In the genomic region with DNA sequence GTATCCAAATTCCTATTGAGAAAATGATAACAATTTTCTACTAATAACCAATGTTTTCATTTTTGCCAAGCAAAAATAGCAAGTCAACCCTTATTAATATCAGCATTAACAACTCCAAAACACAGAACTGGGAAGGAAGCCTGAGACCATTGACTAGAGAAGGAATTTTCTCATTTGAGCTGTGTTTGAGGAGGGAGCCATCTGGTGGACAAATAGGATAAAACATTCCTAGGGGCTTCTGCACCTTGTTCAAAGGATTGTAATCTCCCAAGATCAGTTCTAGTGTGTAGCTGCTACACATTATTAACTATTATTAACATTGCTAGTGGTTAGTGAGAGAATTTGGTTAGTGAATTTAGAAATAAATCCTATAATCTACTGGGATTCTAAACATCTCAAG, we compare ENCODE assay signal across 7 mouse cellular contexts. TPM values are rescaled to one million over a fixed set of nuclear protein-coding genes. Genes with fewer than 3 reads are reported as not detected.
DNase-seq lines count a peak whose midpoint lies in the region; ATAC-seq and TF ChIP-seq lines count a peak whose summit lies in the region.

No protein-coding gene starts in this region.

- no peak for ATAC-seq in liver, embryonic 13.5 days (ENCODE audit: low read depth)
- ATAC-seq in liver, embryonic 11.5 days (replicated peaks; ENCODE audit: low FRiP score): no peak
- peak; percentile 71 for ATAC-seq in forebrain, postnatal 0 days

- H3K27ac ChIP-seq in liver, embryonic 13.5 days: no peak overlapping the region
- H3K27ac ChIP-seq in liver, embryonic 11.5 days (ENCODE audit: low read depth, low read length): no peak overlapping the region
- no peak overlapping the region for H3K27ac ChIP-seq in forebrain, postnatal 0 days (ENCODE audit: low read depth, low read length)

- H3K9ac ChIP-seq in liver, embryonic 13.5 days: no peak overlapping the region
- no peak overlapping the region for H3K9ac ChIP-seq in liver, embryonic 11.5 days (ENCODE audit: low read depth, low read length)
- no peak overlapping the region for H3K9ac ChIP-seq in forebrain, postnatal 0 days

- H3K4me3 ChIP-seq in liver, embryonic 13.5 days (replicated peaks): no peak overlapping the region
- no peak overlapping the region for H3K4me3 ChIP-seq in liver, embryonic 11.5 days (ENCODE audit: low read depth, low read length)
- no peak overlapping the region for H3K4me3 ChIP-seq in forebrain, postnatal 0 days (ENCODE audit: low read depth, low read length)

- TF ChIP-seq CTCF in forebrain, postnatal 0 days (IDR thresholded peaks at IDR 0.05; ENCODE audit: low read depth): peak; percentile 82

- intact Hi-C loops in left cerebral cortex, postnatal 25 days (cut with DNase I): loop anchor here (2.0 to 5.0 kb wide), 5 partner anchors 36 to 651 kb away; a partner anchor contains a TSS

- no peaks in the 10 kb centered on the region for H3K9me3 ChIP-seq in liver, embryonic 13.5 days (replicated peaks)
- no peaks in the 10 kb centered on the region for H3K9me3 ChIP-seq in liver, embryonic 11.5 days (ENCODE audit: control insufficient read depth, low read length)
- H3K9me3 ChIP-seq in forebrain, postnatal 0 days (ENCODE audit: low read length): no peaks in the 10 kb centered on the region

- DNase-seq in liver, embryonic 13.5 days: peak; percentile 34
- no peak for DNase-seq in liver, embryonic 11.5 days (ENCODE audit: low spot score)
- peak; percentile 46 for DNase-seq in MEL-GATA-1-ER (ENCODE audit: extremely low read depth, low read depth)
- DNase-seq in brain, embryonic 18.5 days (ENCODE audit: low read depth, low spot score): peak; percentile 14
- DNase-seq in forebrain, postnatal 0 days: peak; percentile 79
- peak; percentile 64 to 77 for DNase-seq in left cerebral cortex, postnatal 25 days (ENCODE audit: low spot score in 2 of 2)
- peak; percentile 74 for DNase-seq in retina, postnatal 1 day

- peaks cover 6% of the 10 kb centered on the region for H3K4me1 ChIP-seq in liver, embryonic 13.5 days (replicated peaks)
- H3K4me1 ChIP-seq in liver, embryonic 11.5 days (replicated peaks; ENCODE audit: control insufficient read depth, insufficient read depth, low read length): no peaks in the 10 kb centered on the region
- H3K4me1 ChIP-seq in forebrain, postnatal 0 days (ENCODE audit: insufficient read depth): no peaks in the 10 kb centered on the region

- no peaks in the 10 kb centered on the region for H3K27me3 ChIP-seq in liver, embryonic 13.5 days
- H3K27me3 ChIP-seq in liver, embryonic 11.5 days (replicated peaks; ENCODE audit: control insufficient read depth, insufficient read depth, low read length): no peaks in the 10 kb centered on the region
- H3K27me3 ChIP-seq in forebrain, postnatal 0 days (ENCODE audit: insufficient read depth, low read length): no peaks in the 10 kb centered on the region

- no peak overlapping the region for H3K4me2 ChIP-seq in liver, embryonic 13.5 days
- no peak overlapping the region for H3K4me2 ChIP-seq in liver, embryonic 11.5 days
- no peak overlapping the region for H3K4me2 ChIP-seq in forebrain, postnatal 0 days (ENCODE audit: low read depth)

- H3K36me3 ChIP-seq in liver, embryonic 13.5 days: no peaks in the 10 kb centered on the region
- H3K36me3 ChIP-seq in liver, embryonic 11.5 days (ENCODE audit: control insufficient read depth, insufficient read depth, low read length): no peaks in the 10 kb centered on the region
- peaks cover 20% of the 10 kb centered on the region for H3K36me3 ChIP-seq in forebrain, postnatal 0 days (ENCODE audit: insufficient read depth)

RNA-seq across cellular contexts. Expression of a gene that starts 38.2 kb away (rescaled TPM):
- polyA plus RNA-seq in liver, embryonic 13.5 days (2015; fragmentation: Nextera tagmentation; extraction: Ambion mirVana): 32.2 and 35.7 TPM in 2 replicates
- 30.1 and 33.1 TPM in 2 replicates for polyA plus RNA-seq in liver, embryonic 11.5 days (2014; fragmentation: Nextera tagmentation; extraction: Ambion mirVana)
- total RNA-seq in forebrain, postnatal 0 days (2014; rRNA removed): 49.2 and 53.5 TPM in 2 replicates
- 60.2 and 60.8 TPM in 2 replicates for polyA plus RNA-seq in forebrain, postnatal 0 days (2015; fragmentation: Nextera tagmentation; extraction: Ambion mirVana)
- 10 to 100 TPM; 52.4 to 52.6 TPM for total RNA-seq in left cerebral cortex, postnatal 25 days (2021)
